Mouse (Mus musculus): ENCODE results near the gene Pde6b.

Pde6b gene

GRCm38 (mm10) chr5:108388201-108388600 is at the start of gene Pde6b:
Gene Pde6b (plus strand): TSS chr5:108388391.
- no peak for DNase-seq (ENCODE audit: inconsistent age in 2 of 2, low spot score in 1 of 2)

DNA sequence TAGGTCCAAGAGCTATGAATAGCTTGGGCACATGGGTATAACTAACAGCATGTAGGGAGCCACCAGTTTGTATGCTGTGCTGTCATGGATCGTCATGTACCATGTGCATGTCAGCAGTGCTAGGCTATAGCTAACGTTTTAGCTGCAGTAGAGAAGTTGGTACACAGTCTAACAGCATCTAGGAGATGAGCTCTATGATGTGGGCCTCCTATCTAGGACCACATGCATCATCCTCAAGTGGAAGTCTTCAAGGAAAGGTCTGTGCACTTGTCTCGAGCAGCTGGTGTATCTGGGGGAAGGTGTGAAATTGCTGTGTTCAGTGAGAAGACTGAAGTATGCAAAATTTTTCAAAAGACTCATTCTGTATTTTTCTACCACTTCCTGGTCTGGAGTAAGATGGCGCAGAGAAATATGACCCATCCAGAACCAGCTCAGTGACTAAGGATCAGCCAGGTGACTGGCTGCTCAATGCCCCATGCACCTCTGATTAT is 44.5 kb upstream of the Pde6b start:
- no peak for DNase-seq (ENCODE audit: inconsistent age in 2 of 2, low spot score in 1 of 2)

GRCm38 (mm10) chr5:108345313-108346071 is 42.7 kb upstream of the Pde6b start:
- DNase-seq (ENCODE audit: inconsistent age in 2 of 2, low spot score in 1 of 2) = no peak

DNA sequence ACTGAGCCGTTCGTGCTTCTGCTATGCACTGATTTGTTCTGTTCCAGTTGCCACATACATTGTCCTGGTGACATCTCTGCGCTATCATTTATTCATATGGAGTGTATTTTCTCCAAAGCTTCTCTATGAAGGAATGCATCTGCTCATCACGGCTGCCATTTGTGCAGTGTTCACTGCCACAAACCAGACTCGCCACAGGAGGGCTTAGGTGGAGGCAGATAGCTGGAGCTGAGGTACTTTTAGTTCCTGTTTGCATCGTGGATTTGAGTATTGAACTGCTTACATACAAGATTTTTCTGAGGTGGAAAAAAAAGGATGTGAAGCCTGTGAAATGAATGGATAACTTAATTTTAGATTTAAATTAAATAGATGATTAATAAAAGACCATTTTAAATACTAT is 40.3 kb upstream of the Pde6b start:
- DNase-seq (ENCODE audit: inconsistent age in 2 of 2, low spot score in 1 of 2) = no peak

- DNase-seq (ENCODE audit: inconsistent age in 2 of 2, low spot score in 1 of 2) = no peak
Measured at GRCm38 (mm10) chr5:108349511-108350148, 38.6 kb upstream of the Pde6b start.

GRCm38 (mm10) chr5:108354056-108354455 is 34.1 kb upstream of the Pde6b start:
- no peak for DNase-seq (ENCODE audit: inconsistent age in 2 of 2, low spot score in 1 of 2)

DNA sequence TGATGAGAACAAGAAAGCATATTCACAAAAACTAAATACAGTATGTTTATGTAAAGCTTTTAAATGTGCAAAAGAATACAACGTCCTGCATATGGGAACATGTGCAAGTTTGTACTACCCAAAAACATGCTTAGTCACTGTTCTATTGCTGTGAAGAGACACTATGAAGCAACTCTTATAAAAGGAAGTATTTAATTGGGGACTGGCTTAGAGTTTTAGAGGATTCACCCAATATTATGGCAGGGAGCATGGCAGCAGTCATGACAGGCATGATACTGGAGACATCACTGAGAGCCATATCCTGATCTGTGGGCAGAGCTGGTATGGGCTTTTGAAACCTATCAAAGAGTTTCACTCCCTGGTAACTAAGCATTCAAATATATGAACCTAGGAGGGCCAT is 30.3 kb upstream of the Pde6b start:
- DNase-seq (ENCODE audit: inconsistent age in 2 of 2, low spot score in 1 of 2) = no peak

- DNase-seq (ENCODE audit: inconsistent age in 2 of 2, low spot score in 1 of 2) = no peak
Measured at GRCm38 (mm10) chr5:108359491-108359890, 28.7 kb upstream of the Pde6b start.

DNA sequence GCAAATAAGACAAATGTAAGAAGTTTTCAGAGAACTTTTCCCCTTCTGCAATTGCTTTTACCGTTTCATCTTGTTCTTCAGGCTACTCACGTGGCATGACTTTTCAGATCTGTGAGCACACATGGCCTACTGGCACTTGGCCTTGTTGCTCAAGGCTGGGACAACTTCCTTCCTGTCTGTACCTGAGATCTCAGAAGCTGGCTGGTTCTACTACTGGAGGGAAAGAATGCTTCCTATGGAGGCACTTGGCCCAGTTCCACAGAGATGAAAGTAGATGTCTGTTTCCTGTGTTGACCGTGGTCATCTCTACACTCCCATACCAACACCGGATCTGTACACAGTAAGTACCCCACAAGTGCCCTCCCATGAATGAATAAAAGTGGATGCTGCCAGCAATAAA is 28.0 kb upstream of the Pde6b start:
- DNase-seq (ENCODE audit: inconsistent age in 2 of 2, low spot score in 1 of 2) = no peak

GRCm38 (mm10) chr5:108362330-108362729 is 25.9 kb upstream of the Pde6b start:
- DNase-seq (ENCODE audit: inconsistent age in 2 of 2, low spot score in 1 of 2) = no peak

GRCm38 (mm10) chr5:108366328-108366983 is 21.7 kb upstream of the Pde6b start:
- no peak for DNase-seq (ENCODE audit: inconsistent age in 2 of 2, low spot score in 1 of 2)

DNA sequence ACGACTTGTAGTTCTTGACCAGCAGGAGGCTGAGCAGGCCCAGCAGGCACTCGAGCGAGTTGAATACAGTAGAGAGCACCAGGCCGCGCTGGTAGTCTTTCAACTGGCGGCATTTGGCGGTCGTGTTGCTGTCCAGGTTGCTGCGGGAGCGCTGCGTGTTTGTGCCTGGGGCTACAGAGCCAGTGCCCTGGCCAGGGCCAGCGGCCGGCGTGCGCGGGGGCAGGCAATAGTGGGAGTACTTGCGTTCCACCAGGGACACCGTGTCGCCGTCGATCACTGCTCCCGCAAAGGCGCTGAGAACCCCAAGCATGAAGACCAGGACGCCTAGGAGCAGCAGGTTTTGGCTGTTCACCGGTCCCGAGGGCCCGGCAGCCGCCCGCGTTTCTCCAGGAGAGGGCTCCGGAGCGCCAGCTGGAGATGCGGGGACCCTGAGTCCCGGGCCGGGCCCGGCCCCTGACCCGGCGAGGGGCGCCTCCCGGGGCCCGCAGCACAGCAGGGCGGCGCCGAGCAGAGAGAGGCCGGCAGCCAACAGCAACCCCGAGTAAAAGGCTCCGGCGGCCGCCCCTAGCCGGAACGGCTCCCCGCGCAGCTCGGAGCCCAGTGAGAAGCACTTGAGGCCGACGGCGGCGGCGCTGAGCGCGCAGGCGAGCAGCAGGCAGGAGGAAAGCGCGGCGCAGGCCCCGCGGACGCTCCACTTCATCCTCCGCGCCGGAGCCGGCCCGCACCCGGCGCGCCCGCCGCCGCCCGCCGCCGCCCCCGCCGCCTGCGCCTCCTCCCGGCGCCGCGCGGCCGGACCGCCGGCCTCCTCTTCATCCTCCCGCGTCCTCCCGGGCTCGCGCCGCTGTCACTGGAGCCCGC is 21.0 kb upstream of the Pde6b start:
- peak; percentile 59 to 90 for DNase-seq (ENCODE audit: inconsistent age in 2 of 2, low spot score in 1 of 2)

- peak; percentile 10 to 57 for DNase-seq (ENCODE audit: inconsistent age in 2 of 2, low spot score in 1 of 2)
Measured at GRCm38 (mm10) chr5:108367871-108368332, 20.3 kb upstream of the Pde6b start, which contains the start of gene Gm42517. Gene Gm42517 (minus strand): TSS chr5:108367922.

- no peak for DNase-seq (ENCODE audit: inconsistent age in 2 of 2, low spot score in 1 of 2)
Measured at GRCm38 (mm10) chr5:108368446-108368845, 19.7 kb upstream of the Pde6b start.

DNA sequence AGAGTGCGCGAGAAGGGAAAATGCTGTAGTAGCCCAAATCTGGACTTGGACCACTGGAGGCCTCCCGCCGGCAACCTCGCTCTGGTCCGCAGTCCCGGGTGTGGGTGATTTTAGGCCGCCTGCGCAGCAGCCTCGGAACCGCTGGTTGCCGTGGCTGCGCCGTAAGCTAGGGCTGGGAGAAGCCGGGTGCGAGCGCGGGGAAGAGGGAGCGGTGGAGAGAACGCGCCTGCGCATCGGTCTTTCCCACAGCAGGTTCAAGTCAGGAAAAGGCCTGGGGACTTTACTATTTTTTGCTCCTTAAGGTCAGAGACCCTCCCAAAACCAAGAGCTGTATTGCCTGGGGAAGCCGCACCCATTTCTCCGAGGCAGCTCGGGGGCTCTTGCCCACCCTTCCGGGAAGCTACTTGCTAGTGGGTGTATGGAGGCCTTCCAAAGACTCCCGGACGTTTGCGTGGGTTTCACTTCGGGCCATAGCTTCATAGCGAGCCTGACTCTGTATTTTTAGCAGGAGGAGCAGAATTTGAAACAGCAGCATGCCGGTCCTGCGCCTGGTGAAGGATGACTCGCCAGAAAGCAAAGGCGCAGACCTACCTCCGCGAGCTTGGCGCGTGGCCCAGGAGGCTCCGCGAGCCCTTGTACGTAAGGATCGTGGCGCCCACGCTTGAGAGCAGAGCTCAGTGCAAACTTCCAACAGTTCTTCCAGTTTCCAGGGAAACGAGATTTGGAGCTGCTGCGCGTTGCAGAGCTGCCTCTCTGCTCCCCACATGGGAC is 19.2 kb upstream of the Pde6b start:
- DNase-seq (ENCODE audit: inconsistent age in 2 of 2, low spot score in 1 of 2) = peak; percentile 59 to 83

GRCm38 (mm10) chr5:108369964-108370363 is 18.2 kb upstream of the Pde6b start:
- DNase-seq (ENCODE audit: inconsistent age in 2 of 2, low spot score in 1 of 2) = no peak

- peak in 1 of 2 experiments; percentile 44 for DNase-seq (ENCODE audit: inconsistent age in 2 of 2, low spot score in 1 of 2)
Measured at GRCm38 (mm10) chr5:108374079-108374478, 14.1 kb upstream of the Pde6b start.

- no peak for DNase-seq (ENCODE audit: inconsistent age in 2 of 2, low spot score in 1 of 2)
Measured at GRCm38 (mm10) chr5:108376059-108376458, 12.1 kb upstream of the Pde6b start.

GRCm38 (mm10) chr5:108378346-108378745 is 9.8 kb upstream of the Pde6b start:
- DNase-seq (ENCODE audit: inconsistent age in 2 of 2, low spot score in 1 of 2) = no peak

DNA sequence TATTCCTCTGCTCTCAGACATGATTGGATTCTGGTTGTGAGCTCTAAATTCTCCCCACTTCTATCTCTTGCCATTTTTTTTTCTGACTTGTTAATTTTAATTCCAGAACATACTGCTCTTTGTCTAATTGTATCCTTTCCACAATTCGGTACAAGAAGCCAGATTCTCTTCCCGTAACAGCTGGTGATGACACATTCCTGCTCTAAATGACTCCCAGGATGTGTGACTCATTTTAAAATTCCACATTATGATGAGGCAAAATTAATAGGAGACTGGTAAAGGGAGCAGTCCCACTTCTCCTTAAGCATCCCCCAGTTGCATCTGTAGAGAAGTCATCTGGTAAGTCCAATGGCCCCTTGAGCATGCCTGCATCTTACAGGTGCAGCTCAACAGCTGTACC is 2.6 kb upstream of the Pde6b start:
- no peak for DNase-seq (ENCODE audit: inconsistent age in 2 of 2, low spot score in 1 of 2)
